Mouse (Mus musculus): ENCODE data around the gene Ddit4. TPM values are rescaled to one million over a fixed set of nuclear protein-coding genes. Genes with fewer than 3 reads are reported as not detected.

The Ddit4 gene
- total and polyA plus RNA-seq, 2 experiments from 2014 or later: 56.9 to 76.6 TPM

DNA sequence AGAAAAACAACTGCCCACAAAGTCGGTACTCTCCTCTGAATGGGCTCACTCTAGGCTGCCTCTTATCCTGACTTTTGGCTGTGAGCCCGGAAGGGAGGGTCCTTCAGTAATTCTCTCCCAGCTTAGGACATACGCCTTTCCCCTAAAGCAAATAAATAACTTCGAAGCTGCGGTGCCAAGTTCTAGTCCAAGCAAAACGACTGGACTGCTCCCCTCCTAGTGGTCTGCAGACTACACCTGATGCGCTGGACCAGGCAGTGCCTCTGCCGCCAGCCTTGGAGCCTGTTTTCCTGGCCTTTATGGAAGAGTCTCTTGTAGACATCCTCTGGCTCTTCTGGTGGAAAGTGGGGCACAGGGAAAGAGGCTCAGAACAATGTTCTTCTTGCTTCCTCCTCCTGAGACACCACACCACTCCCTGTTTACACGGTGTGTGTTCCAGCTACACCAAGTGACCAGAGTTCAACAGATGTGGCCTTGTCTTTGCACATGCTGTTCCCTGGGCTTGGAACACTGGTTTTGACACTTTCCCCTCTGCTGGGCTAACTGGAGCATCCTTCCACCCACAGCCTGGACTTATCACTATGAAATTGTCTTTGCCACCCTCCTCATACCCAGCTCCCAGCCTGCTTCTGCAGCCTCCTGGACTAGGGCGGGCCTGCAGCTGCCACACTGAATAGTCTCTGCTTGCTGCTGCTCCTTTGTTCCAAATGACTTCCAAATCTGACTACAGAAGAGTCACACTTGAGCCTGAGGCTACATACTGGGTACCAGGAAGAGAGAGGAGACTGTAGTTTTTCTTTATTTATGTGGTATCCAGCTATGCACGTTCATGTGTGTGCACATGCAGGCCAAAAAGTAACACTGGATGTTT lies 27.5 kb upstream of the Ddit4 start:
- no peak overlapping the region for H3K4me3 ChIP-seq (ENCODE audit: low read length)
- peak overlapping the region; percentile 76 for H3K27ac ChIP-seq
- H3K27me3 ChIP-seq (ENCODE audit: insufficient read depth, low read length): no peaks in the 10 kb centered on the region
- ATAC-seq (0 out of 2 replicates have a peak, but pooled peaks have one; percentile 37), DNase-seq (ENCODE audit: low spot score) (peak; percentile 84)
- H3K4me2 ChIP-seq (ENCODE audit: low read depth, low read length): no peak overlapping the region
- H3K36me3 ChIP-seq (ENCODE audit: insufficient read depth, low read length): no peaks in the 10 kb centered on the region
- no peak for TF ChIP-seq CTCF (IDR thresholded peaks at IDR 0.05; ENCODE audit: low read depth)
- H3K9me3 ChIP-seq (ENCODE audit: low read length): no peaks in the 10 kb centered on the region
- WGBS: 36% methylated on average over 11 of the region's 11 CpGs
- no peak overlapping the region; the same call in 1 of the 2 replicates for H3K9ac ChIP-seq (replicated peaks; ENCODE audit: low read length)
- peaks cover 17% of the 10 kb centered on the region for H3K4me1 ChIP-seq (ENCODE audit: insufficient read depth, low read length)

DNA sequence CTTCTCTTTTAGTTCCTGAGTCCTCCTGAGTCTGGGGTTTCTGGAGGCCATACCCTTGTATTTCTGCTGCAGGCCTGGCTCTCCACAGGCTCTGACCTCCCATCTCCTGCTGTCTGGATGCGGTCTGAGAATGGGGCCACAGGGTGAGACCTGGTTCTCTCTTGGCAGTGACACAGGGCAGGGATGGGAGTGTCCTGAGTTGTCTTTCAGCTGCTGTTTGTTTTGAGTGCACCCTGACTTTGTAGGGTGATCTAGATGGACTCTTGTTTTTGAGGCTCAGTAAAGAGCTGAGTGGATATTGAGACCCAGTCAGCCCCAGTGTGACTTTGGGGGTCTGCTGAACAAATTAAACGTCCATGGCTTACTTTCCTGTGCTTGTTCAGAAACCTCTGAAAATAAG lies 26.8 kb upstream of the Ddit4 start:
- Histone ChIP-seq H3K4me1 (ENCODE audit: insufficient read depth, low read length) (peaks cover 20% of the 10 kb centered on the region), H3K36me3 (ENCODE audit: insufficient read depth, low read length) (no peaks in the 10 kb centered on the region), H3K9ac (replicated peaks; ENCODE audit: low read length) (no peak overlapping the region), H3K27me3 (ENCODE audit: insufficient read depth, low read length) (no peaks in the 10 kb centered on the region), H3K4me2 (ENCODE audit: low read depth, low read length) (no peak overlapping the region), H3K9me3 (ENCODE audit: low read length) (no peaks in the 10 kb centered on the region), H3K4me3 (ENCODE audit: low read length) (no peak overlapping the region), H3K27ac (peak overlapping the region; percentile 76)
- 31% methylated on average over 2 of the region's 2 CpGs for WGBS
- no peak for TF ChIP-seq CTCF (IDR thresholded peaks at IDR 0.05; ENCODE audit: low read depth)
- DNase-seq (ENCODE audit: low spot score) (no peak), ATAC-seq (no peak)

DNA sequence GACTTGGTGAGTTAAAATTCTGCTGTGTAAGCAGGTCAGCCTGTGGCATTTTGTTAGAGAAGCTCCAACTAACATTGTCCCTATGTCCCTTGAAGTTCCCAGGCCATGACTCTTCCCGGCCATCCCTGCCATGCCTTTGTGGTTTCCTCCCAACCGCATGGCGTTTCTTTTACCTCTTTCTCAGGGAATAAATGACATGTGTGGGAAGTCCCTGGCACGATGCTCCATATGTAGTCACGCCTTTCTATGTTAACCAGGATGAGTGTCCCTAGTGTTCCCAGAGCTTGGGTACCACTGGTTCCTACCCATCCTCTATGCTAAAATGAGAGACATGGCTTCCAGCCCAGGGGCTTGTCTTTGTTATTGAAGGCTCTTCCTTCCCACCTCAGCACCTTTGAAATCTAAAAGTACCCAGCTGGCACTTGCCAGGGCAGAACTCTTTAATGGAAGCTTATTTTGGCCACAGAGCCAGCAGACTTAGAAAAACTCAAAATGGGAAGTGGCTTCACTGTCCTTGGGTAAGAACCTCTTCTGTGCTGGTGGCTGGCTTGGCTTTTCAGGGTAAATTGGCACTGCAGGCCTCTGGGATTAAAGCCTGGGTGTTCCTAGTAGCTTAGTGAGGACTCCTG lies 26.2 kb upstream of the Ddit4 start:
- ATAC-seq (no peak), DNase-seq (ENCODE audit: low spot score) (no peak)
- H3K4me1 ChIP-seq (ENCODE audit: insufficient read depth, low read length): peaks cover 20% of the 10 kb centered on the region
- no peaks in the 10 kb centered on the region for H3K27me3 ChIP-seq (ENCODE audit: insufficient read depth, low read length)
- H3K4me3 ChIP-seq (ENCODE audit: low read length): no peak overlapping the region
- no peak overlapping the region for H3K4me2 ChIP-seq (ENCODE audit: low read depth, low read length)
- no peaks in the 10 kb centered on the region for H3K36me3 ChIP-seq (ENCODE audit: insufficient read depth, low read length)
- no peak overlapping the region for H3K9ac ChIP-seq (replicated peaks; ENCODE audit: low read length)
- 77% methylated on average over 5 of the region's 5 CpGs for WGBS
- peak overlapping the region; percentile 76; the same call in 1 of the 2 replicates for H3K27ac ChIP-seq
- no peaks in the 10 kb centered on the region for H3K9me3 ChIP-seq (ENCODE audit: low read length)
- no peak for TF ChIP-seq CTCF (IDR thresholded peaks at IDR 0.05; ENCODE audit: low read depth)

DNA sequence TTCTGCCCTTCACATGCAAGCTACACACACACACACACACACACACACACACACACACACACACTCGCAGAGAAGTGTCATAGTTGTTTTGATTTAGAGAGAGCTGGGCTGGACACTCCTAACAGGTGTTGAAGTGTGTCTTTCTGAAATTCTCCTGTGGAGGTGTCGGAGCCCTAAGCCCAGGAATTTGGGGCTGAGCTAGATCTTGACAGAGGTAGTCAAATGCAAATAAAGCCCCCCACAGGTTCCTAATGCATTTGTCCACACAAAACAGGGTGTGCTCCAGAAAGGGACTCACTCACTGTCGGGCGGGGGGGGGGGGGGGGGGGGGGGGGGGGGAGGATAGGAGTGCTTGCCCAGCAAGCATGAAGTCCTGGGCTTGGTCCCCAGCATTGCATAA lies 25.5 kb upstream of the Ddit4 start:
- Histone ChIP-seq H3K4me3 (ENCODE audit: low read length) (no peak overlapping the region), H3K36me3 (ENCODE audit: insufficient read depth, low read length) (no peaks in the 10 kb centered on the region), H3K4me2 (ENCODE audit: low read depth, low read length) (no peak overlapping the region), H3K9ac (replicated peaks; ENCODE audit: low read length) (no peak overlapping the region), H3K9me3 (ENCODE audit: low read length) (no peaks in the 10 kb centered on the region), H3K27ac (no peak overlapping the region), H3K27me3 (ENCODE audit: insufficient read depth, low read length) (no peaks in the 10 kb centered on the region), H3K4me1 (ENCODE audit: insufficient read depth, low read length) (peaks cover 20% of the 10 kb centered on the region)
- no peak for TF ChIP-seq CTCF (IDR thresholded peaks at IDR 0.05; ENCODE audit: low read depth)
- WGBS: 65% methylated on average over 2 of the region's 4 CpGs
- no peak for DNase-seq (ENCODE audit: low spot score)
- no peak for ATAC-seq

DNA sequence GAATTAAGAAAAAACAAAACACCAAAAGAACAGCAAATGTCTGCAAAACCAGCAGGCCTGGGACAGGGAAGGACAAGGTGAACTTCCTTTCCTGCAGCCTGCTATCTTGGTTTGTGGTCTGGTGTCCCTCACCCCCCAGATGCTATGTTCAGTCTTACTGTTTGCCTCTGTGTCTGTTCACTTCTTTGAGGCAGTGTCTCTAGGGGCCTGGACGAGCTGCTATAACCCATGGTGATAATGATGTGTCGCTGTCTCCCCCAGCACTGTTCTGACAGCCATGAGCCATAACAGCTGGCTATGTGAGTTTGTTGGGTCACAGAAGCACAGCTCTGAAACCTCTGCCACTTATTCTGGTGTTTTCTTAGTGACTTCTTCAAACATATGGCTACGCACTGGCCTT lies 23.2 kb upstream of the Ddit4 start:
- H3K4me1 ChIP-seq (ENCODE audit: insufficient read depth, low read length): peaks cover 28% of the 10 kb centered on the region
- WGBS: 58% methylated on average over 3 of the region's 3 CpGs

DNA sequence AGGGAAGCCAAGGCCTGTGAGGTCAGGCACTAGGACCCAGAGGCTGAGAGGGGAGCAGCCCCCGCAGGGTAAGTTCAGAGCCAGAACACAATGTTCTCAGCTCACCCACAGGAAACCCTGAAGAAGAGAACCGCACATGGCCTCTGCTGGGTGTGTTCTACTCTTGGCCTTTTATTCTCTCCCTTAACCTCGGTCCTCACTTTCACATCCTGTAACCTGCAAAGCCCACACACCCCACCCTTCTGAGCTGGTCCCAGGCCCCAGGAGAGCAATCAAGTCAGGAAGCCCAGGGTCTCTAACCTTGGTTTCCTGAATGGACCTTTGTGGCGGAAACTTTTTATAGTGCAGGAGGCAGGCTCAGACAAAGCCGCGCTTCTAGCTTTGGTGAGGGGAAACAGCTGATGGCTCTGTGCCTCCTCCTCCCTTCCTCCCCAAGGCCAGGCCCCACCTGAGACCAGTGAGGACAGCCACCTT lies 22.6 kb upstream of the Ddit4 start:
- TF ChIP-seq CTCF (IDR thresholded peaks at IDR 0.05; ENCODE audit: low read depth): no peak
- ATAC-seq (peak; percentile 41; the same call in 1 of the 2 replicates), DNase-seq (ENCODE audit: low spot score) (peak; percentile 57)
- Histone ChIP-seq H3K36me3 (ENCODE audit: insufficient read depth, low read length) (no peaks in the 10 kb centered on the region), H3K9ac (replicated peaks; ENCODE audit: low read length) (no peak overlapping the region), H3K4me2 (ENCODE audit: low read depth, low read length) (no peak overlapping the region), H3K27me3 (ENCODE audit: insufficient read depth, low read length) (no peaks in the 10 kb centered on the region), H3K9me3 (ENCODE audit: low read length) (no peaks in the 10 kb centered on the region), H3K4me1 (ENCODE audit: insufficient read depth, low read length) (peaks cover 26% of the 10 kb centered on the region), H3K27ac (peak overlapping the region; percentile 57), H3K4me3 (ENCODE audit: low read length) (no peak overlapping the region)
- WGBS: 20% methylated on average over 6 of the region's 6 CpGs

More for the DNA sequence above, 23.2 kb upstream of the Ddit4 start:
- no peak overlapping the region for H3K4me2 ChIP-seq (ENCODE audit: low read depth, low read length)
- H3K27me3 ChIP-seq (ENCODE audit: insufficient read depth, low read length): no peaks in the 10 kb centered on the region
- no peaks in the 10 kb centered on the region for H3K36me3 ChIP-seq (ENCODE audit: insufficient read depth, low read length)
- H3K9me3 ChIP-seq (ENCODE audit: low read length): no peaks in the 10 kb centered on the region
- ATAC-seq (no peak), DNase-seq (ENCODE audit: low spot score) (no peak)
- no peak overlapping the region for H3K9ac ChIP-seq (replicated peaks; ENCODE audit: low read length)
- no peak for TF ChIP-seq CTCF (IDR thresholded peaks at IDR 0.05; ENCODE audit: low read depth)
- H3K27ac ChIP-seq: peak overlapping the region; percentile 57; the same call in 1 of the 2 replicates
- no peak overlapping the region for H3K4me3 ChIP-seq (ENCODE audit: low read length)

All from hindbrain, postnatal 0 days (tissue).